Mouse (Mus musculus): ENCODE results near the gene Gm49333. TPM values are rescaled to one million over a fixed set of nuclear protein-coding genes. Genes with fewer than 3 reads are reported as not detected.

Gm49333 gene
- not detected for polyA plus RNA-seq (2014; fragmentation: Illumina TruSeq; extraction: RNeasy Lipid Tissue Mini Kit (QIAGEN cat#74804); ENCODE audit: low read depth, low replicate concordance)

DNA sequence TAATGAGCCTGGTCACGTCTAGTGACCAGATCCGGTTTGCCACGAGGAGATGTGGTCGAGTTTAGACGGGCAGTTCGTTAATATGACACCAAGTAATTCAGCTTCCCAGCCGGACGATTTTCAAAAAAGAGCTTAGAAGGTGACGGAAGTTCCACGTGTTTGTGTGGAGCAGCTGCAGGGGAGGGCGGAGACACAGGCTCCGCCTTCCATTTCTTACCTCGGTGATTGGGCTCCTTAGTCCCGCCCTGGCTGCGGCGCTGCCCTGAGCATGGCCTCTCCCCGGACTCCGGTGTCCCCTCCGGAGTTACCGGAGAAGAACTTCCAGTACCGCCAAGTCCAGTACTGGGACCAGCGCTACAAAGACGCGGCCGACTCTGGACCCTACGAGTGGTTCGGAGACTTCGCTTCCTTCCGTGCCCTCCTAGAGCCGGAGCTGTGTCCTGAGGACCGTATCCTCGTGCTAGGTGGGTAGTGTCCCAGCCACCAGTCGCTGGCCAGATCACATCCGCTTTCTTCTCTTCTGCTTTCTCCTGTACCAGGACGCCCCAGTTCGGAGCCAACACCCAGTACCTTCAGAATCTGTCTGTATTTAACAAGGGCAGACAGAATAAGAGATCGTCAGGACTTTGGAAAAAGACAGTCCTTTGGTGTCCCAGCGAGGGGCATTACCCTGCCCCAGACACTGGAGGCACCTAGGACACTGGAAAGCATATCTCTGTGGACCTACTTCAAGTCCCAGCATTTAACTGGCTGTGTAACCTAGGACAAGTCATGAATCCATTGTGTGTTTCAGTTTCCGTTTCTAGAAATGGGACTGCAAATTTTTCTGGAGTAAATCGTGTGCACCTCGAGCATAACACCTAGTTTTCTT lies at the start of gene Gm49333, which contains the start of the genes Eef1akmt4 and Alg3:
TSS of gene Gm49333 (plus strand) at position 254 of the 871 bp plus-strand sequence.
TSS of gene Eef1akmt4 (plus strand) at position 237 of the 871 bp plus-strand sequence.
TSS of gene Alg3 (minus strand) at position 379 of the 871 bp plus-strand sequence.

DNA sequence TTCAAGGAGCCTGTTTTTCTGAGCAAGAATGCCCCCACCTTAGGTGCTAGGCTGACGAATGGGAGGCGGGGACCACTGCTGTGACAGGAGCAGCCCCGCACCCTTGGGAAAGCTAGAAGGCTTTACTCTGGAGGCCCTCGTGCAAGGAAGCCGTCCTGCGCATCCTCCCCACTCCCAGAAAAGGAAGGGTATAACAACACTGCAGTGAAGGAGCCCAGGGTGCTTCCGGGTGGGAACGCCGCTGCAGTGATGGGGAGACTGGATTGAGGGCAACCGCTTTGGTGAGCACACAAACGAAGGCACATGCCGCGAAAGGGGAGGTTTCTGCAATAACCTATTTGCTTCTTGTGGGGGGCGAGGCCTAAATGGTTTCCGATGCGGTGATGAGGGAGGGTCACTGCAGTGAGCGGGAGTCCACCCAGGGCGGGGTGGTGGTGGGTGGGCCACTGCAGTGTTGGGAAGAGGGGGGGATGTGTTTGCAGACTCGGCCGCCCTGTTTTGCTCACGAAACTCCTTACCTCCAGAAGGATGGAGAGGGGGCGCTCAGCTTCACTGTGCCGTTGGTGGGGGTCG lies 22.0 kb upstream of the Gm49333 start, which contains the start of gene Vwa5b2:
TSS of gene Vwa5b2 (plus strand) at position 106 of the 573 bp plus-strand sequence.

DNA sequence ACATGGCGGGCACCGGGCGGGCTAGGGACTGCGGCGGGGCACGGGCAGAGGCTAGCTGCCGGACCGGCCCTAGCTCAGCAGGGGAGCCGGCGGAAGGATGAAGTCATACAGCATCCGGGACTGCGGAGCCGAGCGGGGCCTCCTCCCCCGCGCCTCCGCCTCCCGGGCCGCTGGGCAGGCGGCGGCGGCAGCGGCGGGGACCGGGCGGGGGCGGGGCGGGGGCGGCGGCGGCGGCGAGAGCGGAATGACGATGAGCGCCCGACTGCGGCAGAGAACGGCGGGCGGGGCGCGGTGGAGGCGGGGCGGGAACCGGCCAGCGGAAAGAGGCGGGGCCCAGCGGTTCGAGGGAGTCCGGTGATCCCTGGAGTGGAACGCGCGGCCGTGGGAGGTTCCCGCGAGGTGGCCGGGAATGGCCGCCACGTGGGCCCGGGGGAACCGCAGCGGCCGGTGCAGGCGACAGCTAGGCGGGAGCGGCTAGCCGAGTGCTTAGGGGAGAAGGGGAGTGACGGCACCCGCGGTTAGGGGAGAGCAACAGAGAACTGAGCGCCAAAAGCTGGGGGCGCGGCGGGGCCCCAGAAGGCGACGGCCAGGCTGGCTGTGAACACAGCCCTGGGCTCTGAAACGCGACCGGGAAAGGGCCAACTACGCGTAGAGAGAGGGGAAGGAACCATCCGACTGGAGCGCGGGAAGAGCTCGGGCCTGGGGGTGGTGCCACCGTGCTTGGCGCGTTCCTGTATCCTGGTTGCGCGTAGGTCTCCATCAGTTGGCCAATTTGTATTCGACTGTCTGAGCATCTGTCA lies 10.0 kb downstream of the Gm49333 start, which contains the start of gene Camk2n2:
TSS of gene Camk2n2 (minus strand) at position 97 of the 800 bp plus-strand sequence.

GRCm38 (mm10) chr16:20629731-20630634 lies 18.6 kb downstream of the Gm49333 start, which contains the start of gene Ece2:
Gene Ece2, plus strand, starts transcription at chr16:20629828.

DNA sequence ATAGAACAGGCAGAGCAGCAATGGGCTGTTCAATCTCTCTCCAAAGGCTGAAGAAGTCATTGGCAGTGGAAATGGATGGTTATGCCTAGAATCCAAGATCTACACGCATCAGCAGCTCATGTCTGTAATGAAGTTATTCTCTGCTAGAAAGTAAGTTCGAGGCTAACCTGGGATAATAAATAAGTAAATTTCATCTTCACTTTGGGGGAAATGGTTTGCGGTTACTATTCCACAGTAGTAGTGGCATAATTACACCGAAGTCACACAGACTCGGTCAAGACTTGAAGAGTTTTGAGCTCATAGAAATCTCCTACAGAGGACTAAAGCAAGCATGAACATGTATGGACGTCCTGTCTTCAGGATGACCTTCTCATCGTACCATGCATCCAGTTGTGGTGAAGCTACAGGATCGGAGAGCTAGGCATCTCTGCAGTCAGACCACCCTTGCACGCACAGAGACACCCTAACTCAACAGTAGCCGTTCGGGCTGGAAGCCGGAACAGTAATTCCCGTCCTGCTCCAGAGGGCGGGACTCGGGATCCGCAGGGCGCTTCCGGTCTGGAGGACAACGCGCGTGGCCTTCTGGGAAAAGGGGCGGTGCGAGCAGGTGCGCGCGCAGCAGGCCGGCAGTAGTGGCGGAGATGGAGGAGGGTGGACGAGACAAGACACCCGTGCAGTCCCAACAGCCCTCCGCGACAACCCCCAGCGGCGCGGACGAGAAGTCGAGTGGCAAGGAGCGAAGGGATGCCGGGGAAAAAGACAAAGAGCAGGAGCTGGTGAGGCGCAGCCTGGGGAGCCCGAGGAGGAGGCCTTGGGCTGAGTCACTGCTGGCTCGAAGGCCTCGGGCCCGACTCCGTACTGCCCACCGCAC lies 39.9 kb downstream of the Gm49333 start, which contains the start of gene Psmd2:
TSS of gene Psmd2 (plus strand) at position 577 of the 871 bp plus-strand sequence.

DNA sequence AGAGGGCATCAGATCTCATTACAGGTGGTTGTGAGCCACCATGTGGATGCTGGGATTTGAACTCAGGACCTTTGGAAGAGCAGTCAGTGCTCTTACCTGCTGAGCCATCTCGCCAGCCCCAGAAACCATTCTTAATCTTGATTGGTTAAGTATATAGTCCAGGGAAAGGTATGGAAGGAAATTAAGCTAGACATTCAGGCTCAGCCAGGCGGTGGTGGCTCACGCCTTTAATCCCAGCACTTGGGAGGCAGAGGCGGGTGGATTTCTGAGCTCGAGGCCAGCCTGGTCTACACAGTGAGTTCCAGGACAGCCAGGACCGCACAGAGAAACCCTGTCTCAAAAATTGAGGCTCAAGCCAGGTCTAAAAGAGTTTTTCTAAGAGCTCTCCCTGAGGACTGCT lies 56.6 kb downstream of the Gm49333 start, which contains the start of gene Eif4g1:
TSS of gene Eif4g1 (plus strand) at position 301 of the 400 bp plus-strand sequence.

DNA sequence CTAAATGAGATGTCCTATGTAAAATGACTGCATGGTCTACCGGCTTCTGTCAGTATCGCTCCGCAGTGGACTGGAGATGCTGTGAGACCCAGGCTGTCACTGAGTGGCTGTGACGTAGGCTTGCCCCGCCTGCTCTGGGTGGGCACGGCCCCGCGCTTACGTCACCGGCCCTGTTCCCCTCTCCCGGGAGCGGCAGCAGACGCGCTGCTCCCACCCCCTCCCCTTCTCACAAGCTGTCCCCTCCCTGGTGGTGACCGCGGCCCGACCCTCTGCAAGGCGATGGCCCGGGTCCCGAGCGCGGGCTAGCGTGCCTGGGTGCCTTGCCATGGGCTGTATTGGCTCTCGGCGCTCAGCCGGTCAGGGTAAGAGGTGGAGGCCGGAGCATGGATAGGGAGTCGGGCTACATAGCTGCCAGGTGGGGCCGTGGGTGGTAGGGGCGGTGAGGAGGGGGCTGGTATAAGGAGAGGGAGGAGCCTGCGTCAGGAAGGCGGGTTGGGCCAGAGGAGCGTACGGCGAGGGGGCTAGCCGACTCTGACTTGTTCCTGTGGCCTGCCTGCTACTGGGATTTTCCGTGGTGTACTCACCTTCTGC lies 81.8 kb downstream of the Gm49333 start, which contains the start of gene Fam131a:
TSS of gene Fam131a (plus strand) at position 131 of the 591 bp plus-strand sequence.

Other genes starting within 250 kb of the Gm49333 start
- 55.7 TPM for gene Abcc5, start 185.2 kb upstream of the Gm49333 start, polyA plus RNA-seq (2014; fragmentation: Illumina TruSeq; extraction: RNeasy Lipid Tissue Mini Kit (QIAGEN cat#74804); ENCODE audit: low read depth, low replicate concordance)
- 41.3 TPM for gene Eif2b5, start 112.8 kb upstream of the Gm49333 start, polyA plus RNA-seq (2014; fragmentation: Illumina TruSeq; extraction: RNeasy Lipid Tissue Mini Kit (QIAGEN cat#74804); ENCODE audit: low read depth, low replicate concordance)
- 25.8 TPM for gene Dvl3, start 94.6 kb upstream of the Gm49333 start, polyA plus RNA-seq (2014; fragmentation: Illumina TruSeq; extraction: RNeasy Lipid Tissue Mini Kit (QIAGEN cat#74804); ENCODE audit: low read depth, low replicate concordance)
- 227 TPM for gene Ap2m1, start 76.1 kb upstream of the Gm49333 start, polyA plus RNA-seq (2014; fragmentation: Illumina TruSeq; extraction: RNeasy Lipid Tissue Mini Kit (QIAGEN cat#74804); ENCODE audit: low read depth, low replicate concordance)
- 46.9 TPM for gene Abcf3, start 63.0 kb upstream of the Gm49333 start, polyA plus RNA-seq (2014; fragmentation: Illumina TruSeq; extraction: RNeasy Lipid Tissue Mini Kit (QIAGEN cat#74804); ENCODE audit: low read depth, low replicate concordance)
- not detected for gene Vwa5b2, start 22.1 kb upstream of the Gm49333 start, polyA plus RNA-seq (2014; fragmentation: Illumina TruSeq; extraction: RNeasy Lipid Tissue Mini Kit (QIAGEN cat#74804); ENCODE audit: low read depth, low replicate concordance)
- 6.9 TPM for gene Eef1akmt4, start within 50 bp of the Gm49333 start, polyA plus RNA-seq (2014; fragmentation: Illumina TruSeq; extraction: RNeasy Lipid Tissue Mini Kit (QIAGEN cat#74804); ENCODE audit: low read depth, low replicate concordance)
- 13.1 TPM for gene Alg3, start 125 bp downstream of the Gm49333 start, polyA plus RNA-seq (2014; fragmentation: Illumina TruSeq; extraction: RNeasy Lipid Tissue Mini Kit (QIAGEN cat#74804); ENCODE audit: low read depth, low replicate concordance)
- gene Camk2n2, start 9.7 kb downstream of the Gm49333 start, polyA plus RNA-seq (2014; fragmentation: Illumina TruSeq; extraction: RNeasy Lipid Tissue Mini Kit (QIAGEN cat#74804); ENCODE audit: low read depth, low replicate concordance) = 2.3 TPM
- not detected for gene Ece2, start 18.2 kb downstream of the Gm49333 start, polyA plus RNA-seq (2014; fragmentation: Illumina TruSeq; extraction: RNeasy Lipid Tissue Mini Kit (QIAGEN cat#74804); ENCODE audit: low read depth, low replicate concordance)
- gene Psmd2, start 40.0 kb downstream of the Gm49333 start, polyA plus RNA-seq (2014; fragmentation: Illumina TruSeq; extraction: RNeasy Lipid Tissue Mini Kit (QIAGEN cat#74804); ENCODE audit: low read depth, low replicate concordance) = 114 TPM
- gene Eif4g1, start 56.7 kb downstream of the Gm49333 start, polyA plus RNA-seq (2014; fragmentation: Illumina TruSeq; extraction: RNeasy Lipid Tissue Mini Kit (QIAGEN cat#74804); ENCODE audit: low read depth, low replicate concordance) = 227 TPM
- gene Fam131a, start 81.6 kb downstream of the Gm49333 start, polyA plus RNA-seq (2014; fragmentation: Illumina TruSeq; extraction: RNeasy Lipid Tissue Mini Kit (QIAGEN cat#74804); ENCODE audit: low read depth, low replicate concordance) = 11.1 TPM
- 26.1 TPM for gene Polr2h, start 106.1 kb downstream of the Gm49333 start, polyA plus RNA-seq (2014; fragmentation: Illumina TruSeq; extraction: RNeasy Lipid Tissue Mini Kit (QIAGEN cat#74804); ENCODE audit: low read depth, low replicate concordance)
- 10.9 TPM for gene Clcn2, start 106.1 kb downstream of the Gm49333 start, polyA plus RNA-seq (2014; fragmentation: Illumina TruSeq; extraction: RNeasy Lipid Tissue Mini Kit (QIAGEN cat#74804); ENCODE audit: low read depth, low replicate concordance)
- 11.6 TPM for gene Chrd, start 121.5 kb downstream of the Gm49333 start, polyA plus RNA-seq (2014; fragmentation: Illumina TruSeq; extraction: RNeasy Lipid Tissue Mini Kit (QIAGEN cat#74804); ENCODE audit: low read depth, low replicate concordance)
- 4.3 TPM for gene Thpo, start 122.9 kb downstream of the Gm49333 start, polyA plus RNA-seq (2014; fragmentation: Illumina TruSeq; extraction: RNeasy Lipid Tissue Mini Kit (QIAGEN cat#74804); ENCODE audit: low read depth, low replicate concordance)

Data from adipose tissue, adult 10 weeks (tissue).